Mouse (Mus musculus) left cerebral cortex, postnatal 4 days (tissue): ENCODE measurements around the gene Ap1g2. TPM values are rescaled to one million over a fixed set of nuclear protein-coding genes. Genes with fewer than 3 reads are reported as not detected.

ENCODE experiments used
- DNase-seq: peaks from one replicate; pipeline ENCODE4 v3.0.0-alpha.2; 2022
- intact Hi-C: fragments of 180-260 bp; cut with DNase I; formaldehyde crosslinking; loops from one replicate; pipeline ENCODE4 v1.15.1; 2025
- total RNA-seq, 2 experiments: library from RNA; stranded (reverse); gene quantifications; 2 replicates each; pipeline ENCODE4 v1.2.3; 2021

Gene Ap1g2
- total RNA-seq, 2 experiments from 2014 or later: 25.8 to 31.4 TPM

DNA sequence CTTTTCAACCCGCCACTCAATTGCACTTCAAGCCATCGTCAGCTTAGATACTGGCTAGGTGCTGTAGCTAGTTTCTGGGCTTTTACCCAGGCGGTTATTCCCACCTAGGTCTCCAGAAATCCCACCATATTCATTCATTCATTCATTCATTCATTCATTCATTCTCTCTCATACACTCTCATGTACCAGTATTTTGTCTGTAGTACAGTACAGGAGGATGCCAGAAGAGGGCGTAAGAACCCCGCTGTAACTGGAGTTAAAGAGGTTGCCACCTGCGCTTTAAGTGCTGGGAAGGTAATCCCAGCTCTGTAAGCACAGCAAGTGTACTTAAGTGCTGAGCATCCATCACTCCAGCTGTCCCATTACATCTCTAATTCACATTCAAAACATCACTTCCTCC lies 12.5 kb downstream of the Ap1g2 start:
- intact Hi-C loops: no loop called here
- no peak for DNase-seq

DNA sequence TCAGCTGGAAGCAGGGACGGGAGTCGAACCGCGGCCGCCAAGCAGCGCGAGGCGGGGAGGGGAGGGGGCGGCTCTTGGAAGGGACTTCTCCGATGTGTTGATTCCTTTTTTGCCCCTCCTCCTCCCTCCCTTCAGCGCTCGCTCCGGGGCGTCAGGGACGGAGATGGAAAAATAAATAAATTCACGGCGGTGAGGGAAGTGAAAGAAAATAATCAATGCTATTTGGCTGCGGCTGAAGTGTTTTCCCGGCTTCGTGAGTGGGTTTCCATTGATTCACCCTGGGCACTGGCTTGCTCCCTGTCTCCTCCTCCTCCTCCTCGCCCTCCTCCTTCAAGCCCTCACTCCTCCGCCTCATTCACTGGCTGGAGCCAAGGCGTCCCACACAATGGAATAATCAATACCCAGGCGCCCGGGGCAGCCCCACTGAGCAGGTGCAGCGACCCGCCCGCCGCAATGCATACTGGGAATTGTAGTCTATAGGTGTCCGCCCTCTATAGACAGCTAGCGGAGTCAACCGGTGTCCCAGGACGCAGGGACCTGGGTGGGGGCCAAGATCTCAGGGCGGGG lies 14.3 kb downstream of the Ap1g2 start, which contains the start of gene Zfhx2:
Gene Zfhx2 (minus strand): TSS at position 314 of the 567 bp plus-strand sequence.
- DNase-seq: peak; percentile 97
- intact Hi-C loops: no loop called here

DNA sequence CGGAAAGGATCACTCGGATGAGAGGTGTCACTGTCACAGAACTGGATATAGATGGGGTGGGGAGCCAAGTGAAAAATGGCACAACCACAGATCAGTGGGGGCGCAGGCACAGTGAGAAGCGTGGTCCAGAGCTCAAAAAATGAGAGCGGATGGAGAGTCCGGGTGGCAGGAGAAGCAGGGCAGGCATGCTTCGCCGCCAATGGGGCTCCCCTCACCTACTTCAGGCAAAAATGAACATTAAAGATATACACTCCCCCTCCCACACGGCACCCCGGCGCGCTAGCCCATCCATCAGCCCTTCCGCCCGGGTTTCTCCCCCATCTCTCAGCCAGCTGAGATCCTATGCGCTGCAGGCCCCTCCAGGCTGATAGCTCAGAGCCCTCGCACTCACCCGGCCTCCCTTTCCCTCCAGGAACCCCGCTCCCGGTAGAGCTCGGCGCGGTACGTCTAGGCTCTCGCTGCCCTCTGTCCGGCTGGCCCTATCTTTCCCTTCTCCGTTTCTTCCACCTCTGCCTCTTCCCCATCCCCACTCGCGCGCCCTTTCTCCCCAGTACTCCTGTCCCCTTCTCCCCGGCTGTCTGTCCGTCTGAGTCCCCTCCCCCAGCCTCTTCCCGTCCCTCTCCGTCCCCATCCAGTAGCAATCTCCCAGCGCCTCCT lies 15.1 kb downstream of the Ap1g2 start:
- peak; percentile 45 for DNase-seq
- intact Hi-C loops: no loop called here

- intact Hi-C loops: no loop called here
- DNase-seq: no peak
Observed at GRCm38 (mm10) chr14:55089199-55089947, 17.0 kb downstream of the Ap1g2 start.

- intact Hi-C loops: no loop called here
- DNase-seq: no peak
Observed at GRCm38 (mm10) chr14:55086009-55086514, 20.3 kb downstream of the Ap1g2 start.

DNA sequence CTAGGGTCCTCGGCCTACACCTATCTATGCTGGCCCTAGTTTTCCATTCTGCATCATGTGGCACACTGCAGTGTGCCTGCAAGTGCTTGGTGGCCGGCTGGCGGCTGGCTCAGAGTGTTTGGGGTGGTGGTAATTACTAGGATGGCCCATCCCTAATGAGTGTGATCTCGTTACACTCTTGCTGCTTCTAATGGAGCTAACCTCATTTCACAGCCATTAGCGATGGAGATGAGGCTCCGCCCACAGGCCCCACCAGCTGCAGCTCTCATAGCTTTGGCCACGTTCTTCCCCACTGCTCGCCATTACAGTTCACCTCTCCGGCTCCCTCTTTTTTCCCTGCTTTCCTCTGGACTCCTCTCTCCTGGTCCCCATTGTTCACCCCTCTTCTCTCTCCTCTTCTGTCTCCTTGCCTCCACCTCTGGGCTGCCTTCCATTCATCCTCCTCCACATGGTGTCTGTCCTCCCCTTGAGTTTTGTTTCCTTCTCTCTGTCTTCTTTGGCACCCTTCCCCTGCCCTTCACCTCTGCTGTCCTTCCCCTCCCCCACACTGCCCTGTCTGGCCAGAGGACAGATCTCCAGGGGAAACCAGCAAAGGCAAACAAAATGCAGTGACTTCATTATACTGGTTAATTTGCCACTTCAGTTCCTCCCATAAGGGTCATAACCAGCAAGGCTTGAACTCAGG lies 20.9 kb downstream of the Ap1g2 start:
- DNase-seq: no peak
- intact Hi-C loops: no loop called here

DNA sequence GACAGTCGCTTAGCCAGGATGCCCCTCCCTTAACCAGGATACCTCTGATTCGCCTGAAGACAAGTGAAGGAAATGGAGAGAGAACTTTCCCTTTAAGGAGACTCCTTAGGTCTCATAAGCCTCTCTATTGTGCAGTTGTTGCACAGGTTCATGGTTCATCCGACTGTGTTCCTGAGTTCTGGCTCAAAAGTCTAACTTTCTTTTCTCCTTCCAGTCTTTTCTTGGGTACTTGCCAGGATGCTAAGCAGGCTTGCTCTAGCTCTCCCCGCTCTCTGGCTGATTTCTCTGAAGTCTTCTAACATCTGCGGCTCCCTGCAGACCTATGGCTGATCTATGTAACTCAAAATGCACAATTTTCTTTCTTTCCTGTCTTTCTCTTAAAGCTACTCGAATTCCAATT lies 22.9 kb downstream of the Ap1g2 start:
- intact Hi-C loops: no loop called here
- no peak for DNase-seq

DNA sequence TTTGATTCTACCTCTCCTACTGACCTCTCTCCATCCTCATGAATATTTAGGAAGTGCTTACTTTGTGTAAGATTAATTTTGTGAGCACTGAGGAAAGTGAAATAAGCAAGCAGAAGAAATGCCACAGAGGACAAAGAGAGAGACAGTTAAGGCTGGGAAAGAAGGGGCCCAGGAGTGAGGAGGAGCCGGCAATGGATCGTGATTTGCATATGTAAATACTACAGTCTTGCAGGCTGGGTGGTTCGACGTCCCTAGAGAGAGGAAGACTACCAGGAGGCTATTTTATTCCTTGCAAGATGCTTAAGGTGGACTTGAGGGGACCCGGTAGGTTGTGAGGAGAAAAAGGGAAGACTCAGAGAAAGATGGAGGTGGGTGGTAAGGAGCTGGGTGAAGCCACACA lies 25.3 kb downstream of the Ap1g2 start:
- intact Hi-C loops: no loop called here
- no peak for DNase-seq

GRCm38 (mm10) chr14:55079214-55079970 lies 27.0 kb downstream of the Ap1g2 start:
- DNase-seq: peak; percentile 84
- intact Hi-C loops: loop anchor here (5.0 kb wide), 1 partner anchor 52 kb away; no protein-coding TSS in a partner anchor

DNA sequence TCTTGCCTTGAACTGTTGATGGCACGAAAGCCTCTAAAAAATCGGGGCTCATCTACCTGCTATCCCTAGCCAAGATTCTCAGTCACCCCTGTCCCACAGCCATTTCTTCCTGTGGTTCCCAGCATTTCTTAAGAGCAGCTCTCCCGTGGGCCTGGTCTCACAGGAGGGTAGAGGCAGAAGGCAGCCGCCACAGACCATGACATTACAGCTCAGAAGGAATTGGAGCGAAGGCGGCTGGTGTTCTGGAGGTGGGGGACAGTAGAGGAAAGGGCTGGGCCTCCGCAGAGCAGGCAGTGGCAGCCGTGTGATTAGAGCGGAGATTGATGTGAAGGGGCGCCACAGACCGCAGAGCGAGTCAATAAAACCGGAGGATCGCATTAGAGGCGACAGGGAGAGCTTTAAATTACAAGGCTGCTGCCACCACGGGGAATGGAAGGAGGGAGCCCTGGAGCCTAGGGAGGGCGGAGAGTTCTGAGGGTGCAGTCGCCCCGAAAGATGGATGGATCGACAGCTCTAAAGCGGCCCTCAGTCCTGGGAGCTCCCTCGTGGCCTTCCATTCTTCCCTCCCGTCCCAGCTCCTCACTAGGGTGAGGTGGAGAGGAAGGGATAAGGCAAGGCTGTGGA lies 27.9 kb downstream of the Ap1g2 start:
- intact Hi-C loops: loop anchor here (5.0 kb wide), 1 partner anchor 51 kb away; no protein-coding TSS in a partner anchor
- DNase-seq: no peak

- intact Hi-C loops: loop anchor here (5.0 kb wide), 1 partner anchor 50 kb away; no protein-coding TSS in a partner anchor
Observed at GRCm38 (mm10) chr14:55077481-55078365, 28.7 kb downstream of the Ap1g2 start.

GRCm38 (mm10) chr14:55076956-55077355 lies 29.4 kb downstream of the Ap1g2 start:
- intact Hi-C loops: loop anchor here (5.0 kb wide), 1 partner anchor 50 kb away; no protein-coding TSS in a partner anchor
- DNase-seq: no peak

More at GRCm38 (mm10) chr14:55077481-55078365, 28.7 kb downstream of the Ap1g2 start:
- no peak for DNase-seq

DNA sequence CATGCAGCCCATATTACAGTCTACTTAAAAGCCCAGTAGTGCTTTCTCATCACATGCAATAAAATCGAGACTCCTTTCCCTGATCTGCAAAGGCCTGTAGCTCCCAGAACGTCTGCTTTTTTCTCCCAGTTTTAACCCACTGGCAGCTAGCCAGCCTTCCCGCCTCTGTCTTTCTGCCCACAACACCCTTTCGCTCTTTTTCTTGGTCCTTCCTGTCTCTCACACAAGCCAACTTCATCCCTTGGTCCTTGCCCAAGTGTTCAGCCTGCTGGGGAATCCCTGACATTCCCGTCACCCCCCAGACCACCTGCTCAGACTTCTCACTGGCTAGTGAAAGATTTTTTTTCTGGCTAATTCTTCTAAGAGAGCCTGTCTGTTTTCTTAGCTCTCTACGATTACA lies 30.2 kb downstream of the Ap1g2 start:
- intact Hi-C loops: loop anchor here (5.0 kb wide), 1 partner anchor 49 kb away; no protein-coding TSS in a partner anchor
- peak; percentile 62 for DNase-seq

GRCm38 (mm10) chr14:55074416-55074815 lies 32.0 kb downstream of the Ap1g2 start:
- no peak for DNase-seq
- intact Hi-C loops: no loop called here

DNA sequence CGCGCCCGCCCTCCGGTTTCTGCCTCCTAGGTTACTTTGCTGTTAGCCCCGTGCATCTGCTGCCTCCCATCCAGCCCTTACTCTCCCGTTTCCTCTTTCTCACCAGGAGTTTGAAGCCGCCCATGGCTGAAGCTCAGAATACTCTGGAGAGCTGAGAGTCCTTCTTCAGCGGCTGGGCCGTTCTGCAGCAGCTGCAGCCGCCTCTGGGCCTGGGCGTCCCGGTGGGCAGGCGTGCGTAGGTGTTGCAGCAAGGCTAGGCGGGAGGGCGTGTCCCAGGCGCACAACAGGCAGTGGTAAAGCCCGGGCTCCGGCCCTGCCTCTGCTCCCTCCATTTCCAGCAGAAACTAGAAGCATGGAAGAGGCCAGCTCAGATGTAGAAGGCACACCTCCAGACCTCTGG lies 34.6 kb downstream of the Ap1g2 start:
- no peak for DNase-seq
- intact Hi-C loops: no loop called here

- intact Hi-C loops: no loop called here
- DNase-seq: no peak
Observed at GRCm38 (mm10) chr14:55066042-55066441, 40.4 kb downstream of the Ap1g2 start.

- no peak for DNase-seq
- intact Hi-C loops: no loop called here
Observed at GRCm38 (mm10) chr14:55065391-55065790, 41.0 kb downstream of the Ap1g2 start.
